Mouse (Mus musculus) megakaryocyte, adult 5-6 weeks (primary cell): Measurements from ENCODE around the gene Rmdn2. TPM values are rescaled to one million over a fixed set of nuclear protein-coding genes. Genes with fewer than 3 reads are reported as not detected.

Experiments used
- ATAC-seq: 2 replicates; pipeline ENCODE4 v1.8.0; 2016; ENCODE audit warnings: mild to moderate bottlenecking, inconsistent platforms; ENCODE audit not compliant: poor library complexity, severe bottlenecking
- total RNA-seq, 2 experiments: library from RNA; stranded (forward) in 1 of 2; stranded (reverse) in 1 of 2; fragments of 153-499, 151-499 nt in 1 of 2; fragments of 221-1000, 200-1000 nt in 1 of 2; gene quantifications; 2 replicates each; pipeline versions ENCODE4 v1.2.3 to v1.2.4; 2015 to 2017

The Rmdn2 gene
- total RNA-seq, 2 experiments from 2014 or later, result 3.8 to 4.4 TPM

GRCm38 (mm10) chr17:79695541-79695940 lies 83.9 kb downstream of the Rmdn2 start:
- ATAC-seq, result no peak

GRCm38 (mm10) chr17:79699197-79699596 lies 87.5 kb downstream of the Rmdn2 start:
- no peak for ATAC-seq

- ATAC-seq, result no peak
Measured at GRCm38 (mm10) chr17:79700871-79701270, 89.2 kb downstream of the Rmdn2 start.

- ATAC-seq, result no peak
Measured at GRCm38 (mm10) chr17:79705671-79706455, 94.2 kb downstream of the Rmdn2 start.

- no peak for ATAC-seq
Measured at GRCm38 (mm10) chr17:79708168-79708567, 96.5 kb downstream of the Rmdn2 start.

- ATAC-seq, result no peak
Measured at GRCm38 (mm10) chr17:79709718-79710117, 98.1 kb downstream of the Rmdn2 start.

- no peak for ATAC-seq
Measured at GRCm38 (mm10) chr17:79710246-79710842, 98.7 kb downstream of the Rmdn2 start.

- ATAC-seq, result no peak
Measured at GRCm38 (mm10) chr17:79711944-79712343, 100.3 kb downstream of the Rmdn2 start.

GRCm38 (mm10) chr17:79712536-79712935 lies 100.9 kb downstream of the Rmdn2 start:
- ATAC-seq, result no peak

- peak; percentile 39 for ATAC-seq
Measured at GRCm38 (mm10) chr17:79713276-79713642, 101.6 kb downstream of the Rmdn2 start.

- peak; percentile 19; the same call in 1 of the 2 replicates for ATAC-seq
Measured at GRCm38 (mm10) chr17:79713643-79714367, 102.1 kb downstream of the Rmdn2 start.

GRCm38 (mm10) chr17:79714368-79714895 lies 102.8 kb downstream of the Rmdn2 start:
- ATAC-seq, result no peak

GRCm38 (mm10) chr17:79714931-79715637 lies 103.4 kb downstream of the Rmdn2 start, which contains the start of gene Cyp1b1:
Cyp1b1 (minus strand) TSS chr17:79715061.
- no peak for ATAC-seq

- ATAC-seq, result peak; percentile 91
Measured at GRCm38 (mm10) chr17:79715649-79716143, 104.0 kb downstream of the Rmdn2 start.

- ATAC-seq, result no peak
Measured at GRCm38 (mm10) chr17:79720681-79721080, 109.0 kb downstream of the Rmdn2 start.

GRCm38 (mm10) chr17:79726613-79727012 lies 115.0 kb downstream of the Rmdn2 start:
- no peak for ATAC-seq

GRCm38 (mm10) chr17:79728053-79728584 lies 116.5 kb downstream of the Rmdn2 start:
- no peak for ATAC-seq

- ATAC-seq, result no peak
Measured at GRCm38 (mm10) chr17:79728585-79729503, 117.2 kb downstream of the Rmdn2 start.

GRCm38 (mm10) chr17:79730988-79731387 lies 119.3 kb downstream of the Rmdn2 start:
- ATAC-seq, result no peak
